Mouse (Mus musculus) stomach, postnatal 0 days (tissue): ENCODE measurements around the gene Lef1. TPM values are rescaled to one million over a fixed set of nuclear protein-coding genes. Genes with fewer than 3 reads are reported as not detected.

Experiments used
- ATAC-seq: fragments of 200-750 bp; cut with Nextera tagmentation; 2 replicates; pipeline ENCODE4 v1.8.0; 2017; ENCODE audit not compliant: low FRiP score, low TSS enrichment
- DNase-seq: peaks from one replicate; pipeline ENCODE4 v3.0.0-alpha.2; 2016; ENCODE audit warnings: low spot score
- H3K27ac ChIP-seq: fragments of 300-500 bp; sonication (generic); replicated peaks from 2 replicates; pipeline ENCODE4 v1.5.1; 2014; ENCODE audit warnings: mild to moderate bottlenecking, control low read depth
- H3K27me3 ChIP-seq: fragments of 300-500 bp; sonication (generic); 2 replicates; pipeline ENCODE4 v1.6.1; 2014; ENCODE audit warnings: low read length; ENCODE audit not compliant: control insufficient read depth, insufficient read depth
- H3K36me3 ChIP-seq: fragments of 300-500 bp; sonication (generic); 2 replicates; pipeline ENCODE4 v1.6.1; 2014; ENCODE audit warnings: low read length, mixed read lengths; ENCODE audit not compliant: control insufficient read depth, insufficient read depth
- H3K4me1 ChIP-seq: fragments of 300-500 bp; sonication (generic); replicated peaks from 2 replicates; pipeline ENCODE4 v1.6.1; 2014; ENCODE audit warnings: antibody characterized with exemption; ENCODE audit not compliant: control insufficient read depth, insufficient read depth
- H3K4me2 ChIP-seq: fragments of 300-500 bp; sonication (generic); replicated peaks from 2 replicates; pipeline ENCODE4 v1.6.1; 2014; ENCODE audit warnings: low read depth, mild to moderate bottlenecking, control low read depth, moderate library complexity
- H3K4me3 ChIP-seq: fragments of 300-500 bp; sonication (generic); 2 replicates; pipeline ENCODE4 v1.5.1; 2014; ENCODE audit warnings: low read depth, low read length, control low read depth
- H3K9ac ChIP-seq: fragments of 300-500 bp; sonication (generic); 2 replicates; pipeline ENCODE4 v1.6.1; 2014; ENCODE audit warnings: mild to moderate bottlenecking, low read length, control low read depth, mixed read lengths
- H3K9me3 ChIP-seq: fragments of 300-500 bp; sonication (generic); 2 replicates; pipeline ENCODE4 v1.6.1; 2016; ENCODE audit warnings: low read length; ENCODE audit not compliant: control insufficient read depth
- CTCF ChIP-seq: IDR thresholded peaks from 2 replicates; pipeline ENCODE4 v1.5.1; 2016; ENCODE audit warnings: antibody characterized with exemption, low read depth, mild to moderate bottlenecking, moderate library complexity
- EP300 ChIP-seq: optimal IDR thresholded peaks from 2 replicates; pipeline ENCODE3; 2016; ENCODE audit warnings: antibody characterized with exemption
- WGBS: fragments of 180-500 bp; shearing (Covaris S2); extraction: QIAGEN DNeasy Blood & Tissue Kit; methylation state at CpG from one replicate; pipeline ENCODE4 v1.1.7; 2014; 5-methylcytosine and 5-hydroxymethylcytosine counted together
- polyA plus RNA-seq: library from polyadenylated mRNA; unstranded; fragments of >200 nt; fragmentation: Nextera tagmentation; extraction: Ambion mirVana; gene quantifications from 2 replicates; pipeline ENCODE4 v1.2.1, GENCODE M21; 2015

The Lef1 gene
- polyA plus RNA-seq, 1 experiment from 2014 or later, result 0.50 TPM

DNA sequence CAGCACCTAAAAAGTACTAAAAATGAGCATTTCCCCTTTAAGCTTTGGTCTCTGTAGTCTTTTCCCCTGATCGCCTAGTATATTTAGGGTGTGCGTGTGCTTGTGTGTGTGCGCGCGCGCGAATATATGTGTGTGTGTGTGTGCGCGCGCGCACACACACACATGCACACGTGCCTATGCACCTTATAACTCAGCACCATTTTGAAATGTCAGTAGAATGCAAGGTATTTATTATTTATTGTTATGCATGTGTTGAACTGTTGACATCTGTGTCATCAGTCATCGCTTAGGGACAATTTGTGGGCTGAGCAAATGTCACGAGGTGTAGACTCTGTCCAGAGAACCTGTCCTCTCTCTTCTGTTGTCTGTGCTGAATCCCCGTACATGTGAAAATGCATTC, 7.1 kb downstream of the Lef1 start:
- no peak for TF ChIP-seq EP300
- Histone ChIP-seq H3K27ac (no peak overlapping the region), H3K36me3 (no peaks in the 10 kb centered on the region), H3K27me3 (0 out of 2 replicates have a peak, but pooled peaks cover 3% of the 10 kb centered on the region), H3K4me1 (no peaks in the 10 kb centered on the region), H3K9ac (no peak overlapping the region), H3K4me2 (no peak overlapping the region), H3K4me3 (no peak overlapping the region), H3K9me3 (no peaks in the 10 kb centered on the region)
- ATAC-seq, result no peak
- DNase-seq, result no peak
- WGBS, result 91% methylated on average over 15 of the region's 15 CpGs

DNA sequence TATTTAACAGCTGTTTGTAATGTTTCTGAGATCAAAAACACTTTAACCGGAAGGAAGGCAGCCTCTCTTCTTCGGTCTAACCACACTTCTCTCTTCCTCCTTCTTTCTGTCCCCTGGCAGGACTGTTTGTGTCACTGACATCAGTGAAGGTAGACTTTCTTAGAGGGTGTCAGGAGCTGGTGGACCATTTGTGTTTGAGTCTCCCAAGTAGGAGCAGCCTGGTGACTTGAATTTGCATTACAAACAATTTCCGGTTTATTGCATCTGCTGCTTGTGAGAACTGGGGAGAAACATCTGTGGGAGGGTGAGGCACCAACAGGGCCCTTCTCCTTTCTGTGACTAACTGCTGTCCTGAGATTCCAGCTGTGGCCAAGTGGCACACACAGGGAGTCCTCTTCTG, 7.6 kb downstream of the Lef1 start:
- no peak overlapping the region for H3K9ac ChIP-seq
- no peaks in the 10 kb centered on the region for H3K36me3 ChIP-seq
- no peaks in the 10 kb centered on the region for H3K4me1 ChIP-seq
- no peak overlapping the region for H3K4me2 ChIP-seq
- H3K4me3 ChIP-seq, result no peak overlapping the region
- no peak overlapping the region for H3K27ac ChIP-seq
- ATAC-seq, result no peak
- TF ChIP-seq CTCF (no peak), EP300 (no peak)
- H3K9me3 ChIP-seq, result no peaks in the 10 kb centered on the region
- 67% methylated on average over 3 of the region's 3 CpGs for WGBS
- no peaks in the 10 kb centered on the region for H3K27me3 ChIP-seq
- no peak for DNase-seq

DNA sequence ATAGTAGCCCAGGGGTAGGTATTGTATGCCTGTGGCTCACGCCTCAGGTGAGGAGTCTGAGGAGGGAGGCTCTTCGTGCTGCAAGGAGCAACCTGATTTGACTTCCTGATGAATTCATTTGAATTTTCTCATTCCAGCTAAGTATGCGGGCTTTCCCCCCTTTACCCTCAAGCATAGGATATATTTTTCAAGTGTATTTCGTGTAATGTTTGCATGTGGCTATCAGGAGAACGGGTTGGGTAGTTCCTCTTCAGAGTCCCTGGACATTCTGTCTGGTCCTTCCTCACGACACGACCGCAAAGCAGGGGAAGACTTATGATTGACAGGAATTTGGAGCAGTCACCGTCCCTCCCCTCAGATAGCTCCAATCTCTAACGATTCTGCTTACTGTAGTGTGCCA, 9.2 kb downstream of the Lef1 start:
- H3K36me3 ChIP-seq, result no peaks in the 10 kb centered on the region
- H3K9me3 ChIP-seq, result no peaks in the 10 kb centered on the region
- no peak overlapping the region for H3K9ac ChIP-seq
- H3K4me3 ChIP-seq, result no peak overlapping the region
- H3K27ac ChIP-seq, result no peak overlapping the region
- WGBS, result 72% methylated on average over 10 of the region's 10 CpGs
- no peak for ATAC-seq
- H3K27me3 ChIP-seq, result no peaks in the 10 kb centered on the region
- DNase-seq, result no peak
- TF ChIP-seq CTCF (no peak), EP300 (no peak)
- no peak overlapping the region for H3K4me2 ChIP-seq
- no peaks in the 10 kb centered on the region for H3K4me1 ChIP-seq

DNA sequence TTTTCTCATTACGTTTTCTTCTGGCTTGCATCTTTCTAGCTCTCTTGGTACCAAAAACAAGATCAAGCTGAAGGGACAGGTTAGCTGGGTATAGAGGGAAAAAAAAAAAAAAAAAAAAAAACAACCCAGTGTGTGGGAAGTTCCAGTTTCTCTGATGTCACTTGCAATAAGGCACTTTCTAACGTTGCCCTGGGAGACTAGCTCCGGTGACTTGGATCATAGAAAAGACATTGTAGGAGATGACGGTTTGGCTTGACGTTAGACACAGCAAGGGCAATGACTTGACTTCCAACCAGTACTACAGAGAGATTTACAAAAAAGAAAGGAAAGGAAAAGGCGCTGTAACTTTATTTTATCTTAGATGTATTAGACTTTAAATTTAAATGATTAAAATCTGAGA, 13.2 kb downstream of the Lef1 start:
- DNase-seq (no peak), ATAC-seq (no peak)
- Histone ChIP-seq H3K36me3 (no peaks in the 10 kb centered on the region), H3K9me3 (no peaks in the 10 kb centered on the region), H3K4me1 (no peaks in the 10 kb centered on the region), H3K27ac (no peak overlapping the region), H3K9ac (no peak overlapping the region), H3K27me3 (no peaks in the 10 kb centered on the region), H3K4me3 (no peak overlapping the region), H3K4me2 (no peak overlapping the region)
- whole genome bisulfite sequencing, result 91% methylated on average over 6 of the region's 6 CpGs
- TF ChIP-seq CTCF (no peak), EP300 (no peak)

DNA sequence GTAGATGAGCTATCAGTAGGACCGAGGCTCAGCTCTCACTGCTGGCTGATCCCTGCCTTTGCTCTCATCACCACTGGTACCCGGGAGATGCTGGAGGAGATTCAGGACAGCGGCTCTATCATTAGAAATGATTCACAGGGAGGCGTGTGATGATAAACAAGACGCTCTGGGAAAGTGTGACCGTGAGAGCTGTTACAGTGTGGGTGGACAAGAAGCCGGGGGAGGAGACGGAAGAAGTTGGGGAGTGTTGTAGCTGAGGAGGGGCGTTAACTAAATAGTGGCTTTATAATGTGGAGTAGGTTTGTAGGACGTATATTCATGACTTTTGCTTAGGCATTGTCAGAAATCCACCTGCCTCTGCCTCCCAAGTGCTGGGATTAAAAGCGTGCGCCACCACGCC, 15.6 kb downstream of the Lef1 start:
- no peak overlapping the region for H3K27ac ChIP-seq
- TF ChIP-seq EP300 (no peak), CTCF (no peak)
- no peak overlapping the region for H3K4me2 ChIP-seq
- H3K9ac ChIP-seq, result no peak overlapping the region
- DNase-seq, result no peak
- WGBS, result 89% methylated on average over 13 of the region's 13 CpGs
- no peak for ATAC-seq
- no peaks in the 10 kb centered on the region for H3K36me3 ChIP-seq
- H3K4me1 ChIP-seq, result no peaks in the 10 kb centered on the region
- no peaks in the 10 kb centered on the region for H3K27me3 ChIP-seq
- no peak overlapping the region for H3K4me3 ChIP-seq
- H3K9me3 ChIP-seq, result no peaks in the 10 kb centered on the region

DNA sequence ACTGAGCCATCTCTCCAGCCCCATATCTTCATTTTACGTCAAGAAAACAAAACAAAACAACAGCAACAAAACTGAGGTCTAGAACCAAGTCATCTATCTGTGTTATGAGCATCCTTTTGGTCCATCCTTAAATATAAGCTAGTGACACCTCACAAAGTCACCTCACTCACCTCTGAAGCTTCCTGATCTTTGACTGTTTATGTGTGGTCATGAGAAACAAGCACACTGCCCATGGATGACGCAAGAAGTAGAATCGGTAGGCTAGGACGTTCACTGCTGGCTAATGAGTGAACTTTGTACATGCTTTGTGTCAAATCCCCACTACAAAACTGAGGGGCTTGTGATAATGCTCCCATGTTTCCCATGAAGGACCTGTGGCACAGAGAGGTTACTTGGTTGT, 16.2 kb downstream of the Lef1 start:
- H3K27ac ChIP-seq, result no peak overlapping the region
- no peaks in the 10 kb centered on the region for H3K27me3 ChIP-seq
- TF ChIP-seq CTCF (no peak), EP300 (no peak)
- DNase-seq, result no peak
- ATAC-seq, result no peak
- WGBS, result 91% methylated on average over 4 of the region's 4 CpGs
- H3K4me2 ChIP-seq, result no peak overlapping the region
- no peaks in the 10 kb centered on the region for H3K4me1 ChIP-seq
- H3K9me3 ChIP-seq, result no peaks in the 10 kb centered on the region
- no peak overlapping the region for H3K4me3 ChIP-seq
- no peak overlapping the region for H3K9ac ChIP-seq
- H3K36me3 ChIP-seq, result no peaks in the 10 kb centered on the region
